Mouse (Mus musculus) retina, postnatal 7 days (tissue): ENCODE measurements around the gene R3hdml.

Experiments used
- DNase-seq: peaks from one replicate; pipeline ENCODE4 v3.0.0-alpha.2; 2012; ENCODE audit warnings: low read depth, low spot score

The R3hdml gene

DNA sequence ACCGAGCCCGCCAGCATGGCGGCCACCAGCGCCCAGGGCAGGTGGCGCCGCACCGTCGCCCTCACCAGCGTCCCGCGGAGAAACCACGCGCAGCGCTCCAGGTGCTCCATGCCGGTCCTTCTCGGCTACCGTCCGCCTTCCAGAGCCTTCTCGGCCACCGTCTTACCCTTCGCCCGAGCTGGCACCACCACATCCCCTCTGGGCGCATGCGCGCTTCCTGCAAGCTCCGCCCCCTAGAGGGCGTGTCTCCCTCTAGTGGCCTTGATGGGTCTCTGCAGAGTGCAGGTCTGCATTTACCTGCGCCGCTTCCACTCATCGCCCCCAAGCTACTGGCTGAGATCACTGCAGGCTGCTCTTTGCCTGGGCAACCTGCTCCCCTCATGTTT, 19.7 kb upstream of the R3hdml start, which contains the start of gene Fitm2:
TSS of gene Fitm2 (minus strand) at position 164 of the 386 bp plus-strand sequence.
- DNase-seq: peak; percentile 99

DNA sequence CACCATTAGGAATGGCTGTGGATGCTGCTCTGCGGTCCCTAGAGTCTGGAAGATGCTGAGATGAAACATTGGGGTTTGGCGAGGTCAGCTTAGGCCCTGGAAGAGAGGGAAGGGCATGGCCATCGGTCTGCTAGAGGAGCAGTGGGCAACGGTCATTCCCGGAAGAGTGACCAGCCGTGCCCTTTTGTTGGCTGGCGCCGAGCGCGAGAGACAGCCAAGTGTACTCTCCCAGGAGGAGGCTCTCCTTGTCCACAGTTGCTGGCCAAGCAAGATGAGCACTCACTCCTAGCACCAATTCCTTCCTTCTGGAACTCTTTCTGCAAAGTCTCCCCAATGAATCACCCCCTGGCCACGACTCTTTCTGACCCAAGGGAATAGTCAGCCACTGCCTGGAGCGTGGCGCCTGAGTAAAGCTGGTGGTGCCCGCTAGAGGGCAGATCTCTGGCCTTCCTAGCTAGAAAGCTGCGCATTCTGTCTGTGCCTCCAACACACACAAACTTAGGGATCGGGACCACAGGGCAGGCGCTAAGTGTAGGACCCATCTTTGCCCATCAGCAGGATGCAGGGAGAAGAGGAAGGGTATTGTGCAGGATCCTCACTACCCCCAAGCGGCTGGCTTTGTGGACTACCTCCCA, 11.8 kb upstream of the R3hdml start:
- DNase-seq: no peak

DNA sequence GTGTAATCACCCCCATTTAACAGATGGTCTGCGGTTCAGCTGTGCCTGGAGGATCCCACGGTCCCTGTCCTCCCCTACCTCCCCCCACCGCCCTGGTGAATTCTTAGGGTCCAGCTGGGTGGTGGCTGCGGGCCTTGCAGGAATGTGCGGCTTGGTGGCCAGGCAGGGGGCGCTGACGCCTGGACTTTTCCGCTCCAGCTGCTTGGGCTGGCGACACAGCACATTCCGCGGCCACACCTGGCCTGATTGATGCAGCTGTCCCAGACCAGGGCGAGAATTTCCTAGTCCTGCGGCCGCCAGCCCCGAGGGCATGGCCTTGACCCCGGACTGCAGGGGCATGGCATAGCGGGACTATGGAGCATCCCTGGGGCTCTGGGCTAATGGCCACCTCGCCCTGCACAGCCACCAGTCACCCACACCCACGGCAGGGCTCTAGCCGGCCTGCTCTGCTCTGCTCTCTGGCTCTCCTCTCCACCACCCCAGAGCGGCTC, 10.5 kb upstream of the R3hdml start:
- DNase-seq: no peak

DNA sequence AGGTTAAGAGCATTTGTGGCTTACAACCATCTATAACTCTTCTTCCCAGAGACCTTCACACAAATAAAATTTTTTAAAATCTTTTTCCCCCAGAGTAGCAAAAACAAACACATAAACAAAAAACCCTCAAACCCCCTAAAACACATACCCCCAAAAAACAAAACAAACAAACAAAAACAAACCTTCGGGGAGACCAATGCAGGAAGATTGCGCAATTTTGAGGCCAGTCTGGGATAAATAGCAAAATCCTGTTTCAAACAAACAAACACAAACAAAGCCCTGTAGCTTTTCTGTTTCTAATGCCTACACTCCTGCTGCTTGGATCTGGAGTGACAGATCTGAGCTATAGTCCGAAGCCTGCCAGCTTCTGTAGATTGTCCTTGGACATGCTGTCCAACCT, 4.8 kb upstream of the R3hdml start:
- DNase-seq: no peak

DNA sequence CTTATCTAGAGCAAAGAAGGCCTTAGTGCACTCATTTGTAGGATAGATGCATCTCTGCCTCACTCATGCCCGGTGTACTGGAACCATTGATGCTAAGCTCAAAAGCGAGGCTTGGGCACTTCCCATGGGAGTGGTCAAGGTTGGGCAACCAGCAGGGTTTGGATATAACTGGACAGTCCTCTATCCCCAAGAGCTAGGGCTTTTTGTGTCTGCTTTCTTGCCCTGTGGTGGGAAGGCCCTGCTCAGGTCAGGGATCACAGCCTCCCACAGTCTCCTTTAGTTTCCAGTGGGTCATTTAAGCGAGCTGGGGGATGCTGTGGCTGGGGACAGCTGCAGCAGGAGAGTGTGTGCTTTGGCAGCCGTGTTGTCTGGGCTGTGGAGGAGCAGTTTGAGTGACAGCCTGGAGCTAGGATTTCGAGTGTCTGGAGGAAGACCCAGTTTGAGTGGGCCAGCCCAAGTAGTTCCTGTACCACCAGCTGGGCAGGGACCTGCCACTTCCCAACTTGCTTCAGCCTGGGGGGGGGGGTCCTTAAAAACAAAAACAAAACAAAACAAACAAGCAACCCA, 2.3 kb upstream of the R3hdml start:
- DNase-seq: no peak

DNA sequence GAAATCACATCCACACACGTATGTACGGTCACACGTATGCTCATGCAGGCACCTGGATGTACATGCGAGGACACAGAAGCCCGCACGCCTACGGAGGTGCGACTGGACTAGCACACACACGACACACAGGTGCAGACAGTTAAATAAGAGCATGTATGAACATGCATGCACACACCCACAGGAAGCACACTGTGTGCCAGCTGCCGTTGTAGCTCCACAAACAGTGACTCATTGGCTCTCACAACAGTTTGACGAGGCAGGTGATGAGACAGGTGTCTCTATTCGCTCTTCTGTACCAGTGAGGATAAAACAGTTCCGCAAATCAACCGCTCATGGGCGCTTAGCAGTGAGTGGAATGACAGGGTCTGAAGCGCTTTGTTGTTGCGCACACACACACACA, 1.5 kb upstream of the R3hdml start:
- no peak for DNase-seq

GRCm38 (mm10) chr2:163491351-163491750, 767 bp upstream of the R3hdml start:
- no peak for DNase-seq

DNA sequence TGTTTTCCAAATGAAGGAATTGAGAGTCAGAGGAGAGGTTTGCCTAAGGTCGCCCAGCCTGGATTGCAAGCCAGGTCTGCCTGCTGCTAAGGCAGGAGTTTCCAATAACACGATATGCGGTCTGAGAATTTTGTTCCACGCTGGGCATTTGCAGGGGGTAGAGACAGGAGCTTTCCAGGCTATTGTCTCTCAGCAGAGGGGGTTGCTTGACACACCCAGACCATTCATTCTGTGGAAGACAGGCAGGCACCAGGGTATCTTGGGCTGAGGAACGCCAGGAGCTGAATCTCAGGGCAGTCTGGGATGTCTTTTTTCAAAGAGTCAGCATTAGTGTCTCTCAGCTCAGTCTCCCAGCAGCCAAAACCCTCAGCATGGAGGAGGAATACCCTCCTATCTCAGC, 913 bp downstream of the R3hdml start:
- DNase-seq: no peak

DNA sequence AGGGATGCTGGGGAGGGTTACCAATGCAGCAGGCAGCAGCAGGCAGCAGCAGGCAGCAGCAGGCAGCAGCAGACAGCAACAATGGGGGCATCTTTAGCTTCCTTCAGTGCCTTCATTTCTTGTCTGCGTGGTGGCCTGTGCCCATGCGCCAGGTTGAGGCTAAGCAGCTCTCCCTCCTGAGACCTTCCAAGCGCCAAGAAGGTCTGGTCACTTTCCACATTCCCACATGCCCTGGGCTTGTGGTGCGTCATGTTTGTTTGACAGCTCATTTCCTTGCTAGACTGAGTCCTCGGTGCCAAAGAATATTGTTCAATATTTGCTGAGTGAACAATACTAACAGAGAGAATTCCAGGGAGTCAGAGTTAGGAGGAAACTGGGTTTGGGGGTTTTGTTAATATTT, 1.9 kb downstream of the R3hdml start:
- no peak for DNase-seq

- no peak for DNase-seq
These were observed 2.3 kb downstream of the R3hdml start for GRCm38 (mm10) chr2:163494456-163494855.

GRCm38 (mm10) chr2:163502219-163502618, 10.1 kb downstream of the R3hdml start:
- no peak for DNase-seq

DNA sequence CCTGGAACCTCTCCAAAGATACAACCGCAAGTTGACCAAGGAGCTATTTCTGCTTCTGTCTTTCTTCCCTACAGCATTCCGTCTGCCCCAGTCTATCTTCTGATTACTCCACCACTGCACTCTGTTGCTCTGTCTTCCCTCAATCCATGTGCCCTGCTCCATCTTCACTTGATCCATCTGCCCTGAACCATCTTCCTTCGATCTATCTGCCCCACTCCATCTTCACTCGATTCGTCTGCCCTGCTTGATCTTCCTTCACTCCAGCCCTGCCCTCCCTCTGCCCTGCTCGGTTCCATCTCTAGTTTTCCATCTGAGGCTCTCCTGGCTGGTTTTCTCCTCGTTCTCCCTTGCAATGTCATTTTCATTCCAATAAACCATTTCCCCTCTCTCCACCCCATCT, 11.1 kb downstream of the R3hdml start:
- no peak for DNase-seq

- no peak for DNase-seq
These were observed 14.3 kb downstream of the R3hdml start, which contains the start of gene Hnf4a for GRCm38 (mm10) chr2:163506300-163507004. Gene Hnf4a (plus strand): TSS chr2:163506808.

GRCm38 (mm10) chr2:163525761-163526243, 33.7 kb downstream of the R3hdml start:
- DNase-seq: no peak

DNA sequence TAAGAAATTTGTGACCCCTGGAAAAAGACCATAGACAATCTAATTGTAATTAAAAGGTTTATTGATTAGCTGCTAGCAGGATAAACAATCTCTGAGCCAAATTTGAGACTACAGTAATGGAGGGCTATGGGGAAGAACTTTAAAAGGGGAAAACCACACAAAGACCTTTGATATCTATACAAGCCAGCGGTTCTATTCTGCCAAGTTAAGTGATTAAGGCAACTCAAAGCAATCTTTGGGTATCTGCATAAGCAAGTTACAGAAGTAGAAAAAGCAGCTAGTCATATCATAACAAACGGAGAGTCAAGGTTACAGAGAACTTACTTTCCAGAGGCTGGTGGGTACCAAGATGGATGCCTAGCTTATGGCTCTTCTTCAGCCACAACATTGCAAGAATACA, 35.4 kb downstream of the R3hdml start:
- no peak for DNase-seq

DNA sequence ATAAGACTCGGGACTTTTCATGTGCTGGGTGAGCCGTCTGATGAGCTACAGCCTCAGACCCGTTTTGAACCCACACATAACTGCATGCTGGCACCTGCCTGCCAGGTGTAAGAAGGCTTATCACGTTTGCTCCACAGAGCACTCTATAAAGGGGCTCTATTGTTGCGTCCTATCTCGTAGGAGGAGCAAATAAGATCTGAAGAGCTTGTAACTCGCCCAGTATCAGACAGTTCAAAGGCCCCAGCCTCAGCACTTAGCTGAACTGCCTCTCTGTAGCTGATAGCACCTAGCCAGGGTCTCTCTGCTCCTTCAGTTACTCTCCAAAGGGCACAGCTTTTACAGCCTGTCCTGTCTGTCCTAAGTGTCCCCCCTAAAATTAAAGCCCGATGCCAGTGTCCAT, 38.3 kb downstream of the R3hdml start:
- DNase-seq: no peak

- DNase-seq: peak; percentile 62
These were observed 39.8 kb downstream of the R3hdml start for GRCm38 (mm10) chr2:163531917-163532316.

- no peak for DNase-seq
These were observed 41.1 kb downstream of the R3hdml start for GRCm38 (mm10) chr2:163533226-163533625.

DNA sequence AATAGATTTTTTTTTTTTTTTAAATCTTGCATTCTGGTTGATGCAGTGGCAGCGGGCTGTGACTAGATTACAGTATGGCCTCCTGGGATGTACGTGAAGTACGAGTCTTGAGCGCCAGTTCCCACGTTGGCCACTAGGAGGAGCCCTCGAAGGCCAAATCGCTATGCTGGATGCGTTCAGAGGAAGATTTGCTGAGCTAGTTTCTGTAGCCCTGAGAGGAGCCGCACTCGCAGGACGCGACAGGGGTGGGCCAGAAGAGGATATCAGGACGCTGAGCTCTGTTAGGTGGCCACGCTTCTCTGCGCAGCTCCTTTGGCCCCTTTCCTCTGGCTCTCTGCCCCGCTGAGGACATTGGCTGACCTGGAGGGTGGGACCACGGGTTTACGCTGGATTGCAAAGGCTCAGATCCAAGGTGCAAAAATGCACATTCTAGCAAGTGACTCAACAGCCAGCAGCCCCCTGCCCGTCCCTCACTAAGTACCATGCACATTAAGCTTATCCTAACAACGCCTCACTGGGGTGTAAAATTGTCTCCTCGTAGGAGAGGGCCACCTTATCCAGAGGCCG, 42.9 kb downstream of the R3hdml start:
- peak; percentile 83 for DNase-seq

DNA sequence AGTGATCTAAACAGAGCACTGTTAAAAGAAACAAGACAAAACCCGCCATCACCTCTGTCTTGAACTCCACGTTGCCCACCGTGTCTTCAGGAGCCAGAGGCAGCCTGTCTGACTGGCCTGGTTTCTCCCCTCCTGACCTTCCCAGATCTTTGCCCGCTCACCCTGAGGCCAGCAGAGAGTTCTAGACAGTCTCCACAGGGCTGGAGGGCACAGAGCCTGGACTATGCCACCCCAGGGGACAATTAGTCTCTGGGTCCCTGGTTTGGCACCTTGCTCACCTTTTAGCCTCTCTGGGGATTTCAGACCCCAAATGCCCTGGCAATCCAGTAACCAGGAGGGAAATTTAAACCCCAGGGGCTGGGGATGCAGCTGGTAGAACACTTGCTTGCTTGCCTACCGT, 45.3 kb downstream of the R3hdml start:
- no peak for DNase-seq

GRCm38 (mm10) chr2:163538410-163538809, 46.3 kb downstream of the R3hdml start:
- no peak for DNase-seq

- DNase-seq: no peak
These were observed 47.4 kb downstream of the R3hdml start for GRCm38 (mm10) chr2:163539321-163540040.
